Mouse (Mus musculus): Measurements from ENCODE around the gene Zfp646. TPM values are rescaled to one million over a fixed set of nuclear protein-coding genes. Genes with fewer than 3 reads are reported as not detected.
A peak's percentile ranks its signal among the peaks of the same experiment; 100 is the strongest.

Zfp646 gene
- polyA plus RNA-seq, 1 experiment from 2014 or later: 6.0 TPM

DNA sequence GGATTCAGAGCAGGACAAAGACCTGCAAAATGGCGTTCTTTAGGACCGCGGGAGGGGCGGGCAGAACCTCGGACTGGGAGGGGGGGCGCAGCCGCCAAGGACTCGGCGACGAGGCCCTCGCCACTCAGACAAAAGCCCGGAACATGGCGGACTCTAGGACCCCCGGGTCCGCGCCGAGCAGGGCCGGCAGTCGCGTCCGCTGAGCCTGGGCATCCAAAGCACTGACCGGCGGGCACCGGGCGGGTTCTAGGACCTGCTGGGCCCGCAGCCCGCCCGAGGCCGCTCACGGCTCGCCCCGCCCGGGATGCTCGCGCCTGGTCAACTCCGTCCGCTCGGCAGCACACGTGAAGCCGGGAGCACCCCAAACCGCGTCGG is 407 bp upstream of the Zfp646 start:
- peak; percentile 97 for ATAC-seq
- under 1% methylated on average over 43 of the region's 43 CpGs for WGBS

DNA sequence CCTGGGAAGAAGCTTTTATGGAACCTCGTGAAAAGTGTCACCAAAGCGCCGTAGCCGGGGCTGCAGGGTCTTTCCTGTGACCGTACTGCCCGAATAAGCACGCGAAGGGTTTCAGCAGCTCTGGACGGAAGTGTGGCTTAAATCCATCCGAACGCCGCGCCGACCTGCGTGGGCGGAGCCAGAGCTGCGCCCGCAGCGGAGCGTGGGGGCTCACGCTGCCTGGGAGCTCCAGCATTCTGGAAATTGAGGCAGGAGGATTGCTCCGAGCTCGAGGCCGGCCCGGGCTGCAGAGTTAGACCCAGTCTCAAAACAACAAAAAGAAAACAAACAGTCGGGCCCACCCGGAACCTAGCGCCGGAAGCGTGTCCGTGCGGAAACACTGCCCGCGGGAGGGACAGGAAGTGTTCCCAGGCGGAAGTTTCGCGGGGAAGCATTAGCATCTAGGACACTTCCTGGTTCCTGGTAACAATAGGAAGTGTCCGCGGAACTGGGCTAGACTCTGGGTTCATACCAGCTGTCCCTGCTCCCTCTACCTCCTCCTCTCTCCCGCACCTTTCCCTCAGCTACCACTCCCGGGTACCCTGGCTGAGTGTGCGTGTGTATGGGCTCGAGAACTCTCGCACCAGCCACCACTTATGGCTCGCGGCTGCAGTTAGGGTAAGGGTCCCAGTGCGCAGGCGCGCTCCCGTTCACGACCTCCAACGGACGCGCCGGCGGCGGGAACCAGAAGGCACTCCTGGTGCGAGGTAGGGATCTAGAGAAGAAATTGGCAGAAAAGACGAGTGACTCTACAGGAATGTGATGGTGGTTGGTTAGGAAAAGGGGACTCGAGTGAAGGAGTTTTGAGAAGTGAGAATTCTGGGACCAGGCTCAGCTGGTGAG is 687 bp downstream of the Zfp646 start, which contains the start of gene Zfp668:
Gene Zfp668 (minus strand): TSS at position 362 of the 882 bp plus-strand sequence.
- peak; percentile 67 for ATAC-seq
- WGBS: under 1% methylated on average over 58 of the region's 60 CpGs
- no peaks in the 10 kb centered on the region for H3K27me3 ChIP-seq (replicated peaks; ENCODE audit: control insufficient read depth, insufficient read depth, low read length)
- peak within 1 kb of the TSS; percentile 94 for H3K9ac ChIP-seq (ENCODE audit: low read depth, low read length)
- H3K4me1 ChIP-seq (ENCODE audit: control insufficient read depth, insufficient read depth, low read depth, low read length): peaks cover 27% of the 10 kb centered on the region
- H3K36me3 ChIP-seq (ENCODE audit: control insufficient read depth, insufficient read depth, low read length): peaks cover 31% of the 10 kb centered on the region
- H3K9me3 ChIP-seq (ENCODE audit: control insufficient read depth, low read length): no peaks in the 10 kb centered on the region
- H3K4me2 ChIP-seq (ENCODE audit: low read length): peak within 1 kb of the TSS; percentile 76
- peak within 1 kb of the TSS; percentile 83 for H3K4me3 ChIP-seq (ENCODE audit: low read length)
- peak within 1 kb of the TSS; percentile 98 for H3K27ac ChIP-seq (ENCODE audit: low read depth, low read length)

More for the DNA sequence above, 407 bp upstream of the Zfp646 start:
- Histone ChIP-seq H3K36me3 (ENCODE audit: control insufficient read depth, insufficient read depth, low read length) (peaks cover 21% of the 10 kb centered on the region), H3K27me3 (replicated peaks; ENCODE audit: control insufficient read depth, insufficient read depth, low read length) (no peaks in the 10 kb centered on the region), H3K4me3 (ENCODE audit: low read length) (peak overlapping the region; percentile 83), H3K27ac (ENCODE audit: low read depth, low read length) (peak overlapping the region; percentile 98), H3K4me1 (ENCODE audit: control insufficient read depth, insufficient read depth, low read depth, low read length) (peaks cover 27% of the 10 kb centered on the region), H3K9ac (ENCODE audit: low read depth, low read length) (peak overlapping the region; percentile 94), H3K9me3 (ENCODE audit: control insufficient read depth, low read length) (no peaks in the 10 kb centered on the region), H3K4me2 (ENCODE audit: low read length) (peak overlapping the region; percentile 76)

DNA sequence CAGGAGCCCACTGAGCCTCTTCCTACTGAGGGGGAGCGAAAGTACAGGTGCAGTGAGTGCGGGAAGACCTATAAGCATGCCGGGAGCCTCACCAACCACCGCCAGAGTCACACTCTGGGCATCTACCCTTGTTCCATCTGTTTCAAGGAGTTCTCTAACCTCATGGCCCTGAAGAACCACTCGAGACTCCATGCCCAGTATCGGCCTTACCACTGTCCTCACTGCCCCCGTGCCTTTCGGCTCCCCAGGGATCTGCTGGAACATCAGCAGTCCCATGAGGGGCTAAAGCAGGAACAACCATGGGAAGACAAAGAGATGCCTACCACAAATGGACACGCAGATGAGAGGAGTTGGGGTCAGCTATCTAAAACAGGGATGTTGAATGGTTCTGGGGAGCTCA is 3.3 kb downstream of the Zfp646 start:
- ATAC-seq: no peak
- H3K36me3 ChIP-seq (ENCODE audit: control insufficient read depth, insufficient read depth, low read length): peaks cover 51% of the 10 kb centered on the region
- H3K4me1 ChIP-seq (ENCODE audit: control insufficient read depth, insufficient read depth, low read depth, low read length): peaks cover 20% of the 10 kb centered on the region
- H3K9me3 ChIP-seq (ENCODE audit: control insufficient read depth, low read length): no peaks in the 10 kb centered on the region
- H3K9ac ChIP-seq (ENCODE audit: low read depth, low read length): no peak overlapping the region
- no peaks in the 10 kb centered on the region for H3K27me3 ChIP-seq (replicated peaks; ENCODE audit: control insufficient read depth, insufficient read depth, low read length)
- no peak overlapping the region for H3K4me3 ChIP-seq (ENCODE audit: low read length)
- WGBS: 98% methylated on average over 9 of the region's 9 CpGs
- no peak overlapping the region for H3K27ac ChIP-seq (ENCODE audit: low read depth, low read length)
- no peak overlapping the region for H3K4me2 ChIP-seq (ENCODE audit: low read length)

DNA sequence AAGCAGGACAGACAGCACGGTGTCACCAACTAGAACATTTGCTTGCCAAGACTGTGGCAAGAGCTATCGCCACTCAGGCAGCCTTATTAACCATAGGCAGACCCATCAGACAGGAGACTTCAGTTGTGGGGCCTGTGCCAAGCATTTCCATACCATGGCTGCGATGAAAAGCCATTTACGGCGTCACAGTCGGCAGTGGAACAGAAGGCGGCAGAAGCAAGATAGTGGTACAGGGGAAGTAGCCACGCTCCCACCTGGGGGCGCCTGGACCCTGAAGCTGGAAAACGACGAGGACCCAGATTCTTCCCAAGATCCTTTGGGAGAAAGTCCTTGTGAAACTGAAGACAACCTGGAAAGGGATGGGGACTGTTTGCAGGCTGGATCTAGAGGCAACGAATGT is 4.4 kb downstream of the Zfp646 start:
- Histone ChIP-seq H3K4me3 (ENCODE audit: low read length) (no peak overlapping the region), H3K9ac (ENCODE audit: low read depth, low read length) (no peak overlapping the region), H3K9me3 (ENCODE audit: control insufficient read depth, low read length) (no peaks in the 10 kb centered on the region), H3K4me1 (ENCODE audit: control insufficient read depth, insufficient read depth, low read depth, low read length) (peaks cover 16% of the 10 kb centered on the region), H3K27me3 (replicated peaks; ENCODE audit: control insufficient read depth, insufficient read depth, low read length) (no peaks in the 10 kb centered on the region), H3K36me3 (ENCODE audit: control insufficient read depth, insufficient read depth, low read length) (peaks cover 55% of the 10 kb centered on the region), H3K27ac (ENCODE audit: low read depth, low read length) (no peak overlapping the region), H3K4me2 (ENCODE audit: low read length) (no peak overlapping the region)
- 91% methylated on average over 12 of the region's 12 CpGs for WGBS
- ATAC-seq: no peak

DNA sequence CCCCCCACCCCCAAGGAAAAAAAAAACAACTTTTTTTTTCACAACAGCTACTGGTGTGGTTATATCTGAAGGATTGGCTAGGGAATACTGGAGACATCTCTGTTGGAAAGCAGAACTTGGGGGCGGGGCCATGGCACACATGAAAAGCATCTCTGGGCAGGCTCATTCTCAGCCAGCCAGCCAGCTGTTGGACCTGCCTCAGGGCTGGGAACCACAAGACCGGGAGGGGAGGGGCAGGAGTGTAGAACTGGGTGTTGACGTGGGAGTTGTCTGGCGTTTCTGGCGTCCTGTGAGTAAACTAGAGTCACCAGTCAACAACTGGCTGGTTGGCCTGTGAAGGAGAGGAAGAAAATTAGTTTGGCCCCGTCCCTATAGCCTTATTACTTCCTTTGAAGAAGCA is 9.9 kb downstream of the Zfp646 start:
- H3K9me3 ChIP-seq (ENCODE audit: control insufficient read depth, low read length): no peaks in the 10 kb centered on the region
- H3K4me2 ChIP-seq (ENCODE audit: low read length): no peak overlapping the region
- no peaks in the 10 kb centered on the region for H3K27me3 ChIP-seq (replicated peaks; ENCODE audit: control insufficient read depth, insufficient read depth, low read length)
- peaks cover 58% of the 10 kb centered on the region for H3K36me3 ChIP-seq (ENCODE audit: control insufficient read depth, insufficient read depth, low read length)
- peaks cover 8% of the 10 kb centered on the region for H3K4me1 ChIP-seq (ENCODE audit: control insufficient read depth, insufficient read depth, low read depth, low read length)
- H3K27ac ChIP-seq (ENCODE audit: low read depth, low read length): no peak overlapping the region
- no peak overlapping the region for H3K9ac ChIP-seq (ENCODE audit: low read depth, low read length)
- no peak overlapping the region for H3K4me3 ChIP-seq (ENCODE audit: low read length)
- ATAC-seq: no peak
- WGBS: 68% methylated on average over 6 of the region's 6 CpGs

DNA sequence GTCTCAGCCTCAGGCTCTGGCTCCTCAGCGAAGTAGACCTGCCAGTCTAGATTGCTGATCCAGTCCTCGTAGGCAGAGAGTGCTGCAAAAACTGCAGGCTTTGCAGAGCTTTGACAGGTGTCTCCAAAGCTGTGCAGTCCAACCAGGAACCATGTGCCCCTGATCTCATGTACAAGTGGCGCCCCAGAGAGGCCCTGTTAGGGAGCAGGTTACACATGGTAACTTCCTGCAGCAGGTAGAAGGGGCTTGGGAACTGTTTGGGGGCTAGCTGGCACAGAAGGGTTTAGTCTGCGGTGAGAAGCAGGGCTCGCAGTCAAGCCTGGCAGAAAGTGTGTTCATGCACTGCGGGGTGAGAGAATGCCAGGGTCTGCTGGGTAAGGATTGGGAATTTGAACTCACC is 10.5 kb downstream of the Zfp646 start:
- Histone ChIP-seq H3K36me3 (ENCODE audit: control insufficient read depth, insufficient read depth, low read length) (peaks cover 52% of the 10 kb centered on the region), H3K4me3 (ENCODE audit: low read length) (no peak overlapping the region), H3K27ac (ENCODE audit: low read depth, low read length) (no peak overlapping the region), H3K9me3 (ENCODE audit: control insufficient read depth, low read length) (no peaks in the 10 kb centered on the region), H3K4me2 (ENCODE audit: low read length) (no peak overlapping the region), H3K4me1 (ENCODE audit: control insufficient read depth, insufficient read depth, low read depth, low read length) (peaks cover 8% of the 10 kb centered on the region), H3K27me3 (replicated peaks; ENCODE audit: control insufficient read depth, insufficient read depth, low read length) (no peaks in the 10 kb centered on the region), H3K9ac (ENCODE audit: low read depth, low read length) (no peak overlapping the region)
- WGBS: 92% methylated on average over 6 of the region's 6 CpGs
- ATAC-seq: no peak

DNA sequence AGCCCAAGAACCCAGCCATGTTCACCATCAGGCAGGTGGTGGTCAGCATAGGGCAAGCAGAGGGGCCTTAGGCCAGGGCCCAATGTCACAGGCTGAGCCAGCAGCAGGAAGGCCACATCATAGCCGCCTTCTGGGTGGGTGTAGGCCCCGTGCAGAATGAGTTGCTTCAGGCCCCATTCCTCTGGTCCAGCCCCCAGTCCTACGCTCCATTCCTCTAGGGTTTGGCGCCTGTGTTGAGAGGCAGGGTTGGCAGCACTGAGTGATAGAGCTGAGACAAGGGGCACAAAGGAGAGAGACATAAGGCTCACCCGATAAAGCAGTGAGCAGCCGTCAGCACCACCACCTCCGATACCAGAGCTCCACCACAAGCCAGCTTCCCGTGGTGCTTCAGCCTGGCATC is 11.2 kb downstream of the Zfp646 start:
- Histone ChIP-seq H3K27me3 (replicated peaks; ENCODE audit: control insufficient read depth, insufficient read depth, low read length) (no peaks in the 10 kb centered on the region), H3K4me3 (ENCODE audit: low read length) (no peak overlapping the region), H3K27ac (ENCODE audit: low read depth, low read length) (no peak overlapping the region), H3K36me3 (ENCODE audit: control insufficient read depth, insufficient read depth, low read length) (peaks cover 46% of the 10 kb centered on the region), H3K9me3 (ENCODE audit: control insufficient read depth, low read length) (no peaks in the 10 kb centered on the region), H3K9ac (ENCODE audit: low read depth, low read length) (no peak overlapping the region), H3K4me1 (ENCODE audit: control insufficient read depth, insufficient read depth, low read depth, low read length) (peaks cover 8% of the 10 kb centered on the region), H3K4me2 (ENCODE audit: low read length) (no peak overlapping the region)
- WGBS: 87% methylated on average over 8 of the region's 8 CpGs
- no peak for ATAC-seq

DNA sequence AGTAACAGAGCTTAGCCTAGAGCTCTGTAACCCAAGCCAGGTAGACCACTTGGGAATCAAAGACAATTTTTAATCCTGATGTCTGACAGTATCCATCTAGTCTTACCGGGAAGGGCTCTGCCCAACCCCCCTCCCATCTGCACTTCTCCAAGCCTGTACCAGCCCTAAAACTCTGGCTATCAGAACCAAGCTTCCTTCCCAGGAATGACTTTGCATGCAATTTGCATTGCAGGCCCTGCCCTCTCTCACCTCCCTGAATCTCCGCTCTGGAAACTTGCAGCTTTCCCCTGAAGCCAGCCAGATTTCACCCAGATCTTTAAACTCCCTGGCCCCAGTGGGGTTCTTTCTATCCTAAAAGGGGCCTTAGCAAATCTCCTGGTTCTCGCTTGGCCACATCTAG is 11.8 kb downstream of the Zfp646 start:
- Histone ChIP-seq H3K27ac (ENCODE audit: low read depth, low read length) (no peak overlapping the region), H3K27me3 (replicated peaks; ENCODE audit: control insufficient read depth, insufficient read depth, low read length) (no peaks in the 10 kb centered on the region), H3K4me1 (ENCODE audit: control insufficient read depth, insufficient read depth, low read depth, low read length) (peaks cover 8% of the 10 kb centered on the region), H3K9ac (ENCODE audit: low read depth, low read length) (no peak overlapping the region), H3K36me3 (ENCODE audit: control insufficient read depth, insufficient read depth, low read length) (peaks cover 43% of the 10 kb centered on the region), H3K9me3 (ENCODE audit: control insufficient read depth, low read length) (no peaks in the 10 kb centered on the region), H3K4me2 (ENCODE audit: low read length) (no peak overlapping the region), H3K4me3 (ENCODE audit: low read length) (no peak overlapping the region)
- ATAC-seq: no peak
- 85% methylated on average over 3 of the region's 3 CpGs for WGBS

DNA sequence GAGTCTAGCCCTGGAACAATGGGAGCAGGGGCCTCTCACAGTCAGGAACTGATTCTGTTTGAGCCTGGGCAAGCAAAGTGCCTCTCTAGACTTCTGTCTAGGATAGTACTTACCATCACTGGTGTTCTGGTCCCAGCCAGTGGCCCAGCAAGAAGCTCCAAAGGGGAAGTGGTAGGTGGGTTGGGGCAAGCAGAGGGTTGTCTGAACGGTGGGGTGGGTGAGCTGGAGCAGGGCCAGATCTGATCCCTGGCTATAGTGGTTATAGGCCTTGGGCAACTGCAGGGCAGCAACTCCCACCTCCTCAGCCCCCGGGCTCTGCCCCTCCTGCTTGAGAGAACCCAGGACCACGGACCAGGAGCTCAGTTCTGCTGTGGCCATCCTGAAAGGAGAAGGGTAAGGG is 12.8 kb downstream of the Zfp646 start:
- Histone ChIP-seq H3K4me1 (ENCODE audit: control insufficient read depth, insufficient read depth, low read depth, low read length) (peaks cover 5% of the 10 kb centered on the region), H3K4me2 (ENCODE audit: low read length) (no peak overlapping the region), H3K9me3 (ENCODE audit: control insufficient read depth, low read length) (no peaks in the 10 kb centered on the region), H3K27ac (ENCODE audit: low read depth, low read length) (no peak overlapping the region), H3K36me3 (ENCODE audit: control insufficient read depth, insufficient read depth, low read length) (peaks cover 35% of the 10 kb centered on the region), H3K9ac (ENCODE audit: low read depth, low read length) (no peak overlapping the region), H3K4me3 (ENCODE audit: low read length) (no peak overlapping the region), H3K27me3 (replicated peaks; ENCODE audit: control insufficient read depth, insufficient read depth, low read length) (no peaks in the 10 kb centered on the region)
- no peak for ATAC-seq
- WGBS: 82% methylated on average over 3 of the region's 3 CpGs
